Mouse (Mus musculus): Measurements from ENCODE around the gene Olfr132.
"Not testable (repeated sequence)": the region's sequence is repeated elsewhere in the genome, so short reads cannot be mapped to it uniquely, and the experiment has no call there.

Gene Olfr132

GRCm38 (mm10) chr17:38134426-38134825 is at the start of gene Olfr132:
TSS of gene Olfr132 (minus strand) at chr17:38134526.
- no peak for DNase-seq (ENCODE audit: low spot score in 2 of 2)

- no peak for DNase-seq (ENCODE audit: low spot score in 2 of 2)
Measured at GRCm38 (mm10) chr17:38171088-38171487, 36.8 kb upstream of the Olfr132 start, which contains the start of gene Olfr134. TSS of gene Olfr134 (plus strand) at chr17:38171388.

- no peak for DNase-seq (ENCODE audit: low spot score in 2 of 2)
Measured at GRCm38 (mm10) chr17:38144981-38145380, 10.7 kb upstream of the Olfr132 start, which contains the start of gene Olfr133. TSS of gene Olfr133 (plus strand) at chr17:38145281.

GRCm38 (mm10) chr17:38125371-38125770 is 9.0 kb downstream of the Olfr132 start:
- DNase-seq (ENCODE audit: low spot score in 2 of 2): not testable (repeated sequence)

GRCm38 (mm10) chr17:38124199-38124598 is 10.1 kb downstream of the Olfr132 start:
- not testable (repeated sequence) for DNase-seq (ENCODE audit: low spot score in 2 of 2)

- DNase-seq (ENCODE audit: low spot score in 2 of 2): no peak
Measured at GRCm38 (mm10) chr17:38088593-38088992, 45.7 kb downstream of the Olfr132 start, which contains the start of gene Olfr131. TSS of gene Olfr131 (minus strand) at chr17:38088693.

- no peak for DNase-seq (ENCODE audit: low spot score in 2 of 2)
Measured at GRCm38 (mm10) chr17:38082364-38082763, 52.0 kb downstream of the Olfr132 start.
